Mouse (Mus musculus): ENCODE data around the gene Wfdc15b. TPM values are rescaled to one million over a fixed set of nuclear protein-coding genes. Genes with fewer than 3 reads are reported as not detected.
"Not testable (repeated sequence)": the region's sequence is repeated elsewhere in the genome, so short reads cannot be mapped to it uniquely, and the experiment has no call there.

Wfdc15b gene
- not detected in 2 replicates for total RNA-seq (2014; rRNA removed)
- not detected in 2 replicates for polyA plus RNA-seq (2015; fragmentation: Nextera tagmentation; extraction: Ambion mirVana)

DNA sequence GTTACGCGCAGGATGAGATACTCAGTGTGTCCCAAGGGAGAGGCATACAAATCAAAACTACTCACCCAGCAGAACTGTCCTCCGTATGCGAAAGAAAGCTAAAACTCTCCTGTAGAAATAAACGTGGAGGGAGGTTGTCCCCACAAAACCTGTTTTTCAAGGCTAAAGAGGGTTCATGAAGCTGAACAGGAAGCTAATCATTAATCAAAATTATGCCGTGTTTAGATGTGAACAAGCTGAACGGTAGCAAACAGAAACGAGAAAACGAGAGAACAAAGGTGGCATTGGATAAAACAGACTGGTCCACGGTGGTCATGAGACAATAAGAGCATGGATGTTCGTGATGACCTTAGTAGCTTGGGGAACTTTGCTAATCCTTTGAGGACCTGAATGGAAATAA is at the start of gene Wfdc15b:
Wfdc15b (minus strand) TSS at position 139 of the 400 bp plus-strand sequence.
- no peak within 1 kb of the TSS for H3K9ac ChIP-seq (replicated peaks; ENCODE audit: low read length, poor library complexity, severe bottlenecking)
- DNase-seq (ENCODE audit: low spot score): no peak
- H3K4me1 ChIP-seq (ENCODE audit: insufficient read depth, low read length): no peaks in the 10 kb centered on the region
- TF ChIP-seq CTCF (IDR thresholded peaks at IDR 0.05): no peak
- no peaks in the 10 kb centered on the region for H3K9me3 ChIP-seq (ENCODE audit: low read length)
- H3K27me3 ChIP-seq (ENCODE audit: insufficient read depth, low read length): no peaks in the 10 kb centered on the region
- no peak for ATAC-seq (ENCODE audit: low FRiP score)
- no peak within 1 kb of the TSS for H3K4me2 ChIP-seq (ENCODE audit: low read depth, low read length, poor library complexity, severe bottlenecking)
- H3K27ac ChIP-seq (ENCODE audit: low read depth, low read length): no peak within 1 kb of the TSS
- WGBS: 86% methylated on average over 11 of the region's 11 CpGs
- H3K36me3 ChIP-seq (ENCODE audit: insufficient read depth, low read length): no peaks in the 10 kb centered on the region
- no peak within 1 kb of the TSS for H3K4me3 ChIP-seq (ENCODE audit: low read depth, low read length)

- DNase-seq (ENCODE audit: low spot score); H3K36me3 ChIP-seq (ENCODE audit: insufficient read depth, low read length); H3K27ac ChIP-seq (ENCODE audit: low read depth, low read length); H3K9ac ChIP-seq (replicated peaks; ENCODE audit: low read length, poor library complexity, severe bottlenecking); H3K4me1 ChIP-seq (ENCODE audit: insufficient read depth, low read length); H3K4me3 ChIP-seq (ENCODE audit: low read depth, low read length); H3K27me3 ChIP-seq (ENCODE audit: insufficient read depth, low read length); H3K9me3 ChIP-seq (ENCODE audit: low read length); H3K4me2 ChIP-seq (ENCODE audit: low read depth, low read length, poor library complexity, severe bottlenecking); ATAC-seq (ENCODE audit: low FRiP score): not testable (repeated sequence)
- WGBS: 93% methylated on average over 1 of the region's 1 CpGs
Observed at GRCm38 (mm10) chr2:164256540-164256939, 35.1 kb upstream of the Wfdc15b start, which contains the start of gene Svs3b. Gene Svs3b, minus strand, starts transcription at chr2:164256640.

- Histone ChIP-seq H3K4me2 (ENCODE audit: low read depth, low read length, poor library complexity, severe bottlenecking) (no peak within 1 kb of the TSS), H3K36me3 (ENCODE audit: insufficient read depth, low read length) (no peaks in the 10 kb centered on the region), H3K9me3 (ENCODE audit: low read length) (no peaks in the 10 kb centered on the region), H3K27ac (ENCODE audit: low read depth, low read length) (no peak within 1 kb of the TSS), H3K27me3 (ENCODE audit: insufficient read depth, low read length) (no peaks in the 10 kb centered on the region), H3K4me1 (ENCODE audit: insufficient read depth, low read length) (no peaks in the 10 kb centered on the region), H3K9ac (replicated peaks; ENCODE audit: low read length, poor library complexity, severe bottlenecking) (no peak within 1 kb of the TSS), H3K4me3 (ENCODE audit: low read depth, low read length) (no peak within 1 kb of the TSS)
- ATAC-seq (ENCODE audit: low FRiP score) (no peak), DNase-seq (ENCODE audit: low spot score) (no peak)
- WGBS: 82% methylated on average over 3 of the region's 3 CpGs
- TF ChIP-seq CTCF (IDR thresholded peaks at IDR 0.05): no peak
Observed at GRCm38 (mm10) chr2:164238366-164238765, 16.9 kb upstream of the Wfdc15b start, which contains the start of gene Svs2. Gene Svs2, minus strand, starts transcription at chr2:164238466.

DNA sequence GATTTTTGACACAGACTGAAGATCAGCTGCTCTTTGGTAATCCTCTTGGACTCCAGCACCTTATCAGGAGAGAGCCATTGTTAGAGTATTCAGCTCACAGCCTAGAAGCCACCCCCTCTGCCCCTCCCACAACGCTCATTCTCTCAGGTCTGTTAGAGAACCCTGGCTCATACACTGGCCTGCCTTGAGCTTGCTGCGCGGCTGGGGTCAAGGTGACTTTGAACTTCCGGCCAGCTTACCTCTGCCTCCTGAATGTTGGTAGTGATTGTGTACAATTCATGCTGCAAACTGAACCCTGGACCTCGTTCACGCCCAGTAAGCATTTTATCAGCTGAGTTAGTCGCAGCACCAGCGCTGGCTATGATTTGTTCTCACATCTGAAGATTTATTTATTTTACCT is 11.2 kb upstream of the Wfdc15b start:
- H3K9me3 ChIP-seq (ENCODE audit: low read length): no peaks in the 10 kb centered on the region
- no peak overlapping the region for H3K4me3 ChIP-seq (ENCODE audit: low read depth, low read length)
- no peak overlapping the region for H3K27ac ChIP-seq (ENCODE audit: low read depth, low read length)
- 90% methylated on average over 8 of the region's 8 CpGs for WGBS
- H3K36me3 ChIP-seq (ENCODE audit: insufficient read depth, low read length): no peaks in the 10 kb centered on the region
- no peak overlapping the region for H3K4me2 ChIP-seq (ENCODE audit: low read depth, low read length, poor library complexity, severe bottlenecking)
- no peaks in the 10 kb centered on the region for H3K4me1 ChIP-seq (ENCODE audit: insufficient read depth, low read length)
- DNase-seq (ENCODE audit: low spot score) (no peak), ATAC-seq (ENCODE audit: low FRiP score) (no peak)
- no peak overlapping the region for H3K9ac ChIP-seq (replicated peaks; ENCODE audit: low read length, poor library complexity, severe bottlenecking)
- TF ChIP-seq CTCF (IDR thresholded peaks at IDR 0.05): no peak
- no peaks in the 10 kb centered on the region for H3K27me3 ChIP-seq (ENCODE audit: insufficient read depth, low read length)

GRCm38 (mm10) chr2:164228361-164229070 is 7.1 kb upstream of the Wfdc15b start:
- TF ChIP-seq CTCF (IDR thresholded peaks at IDR 0.05): no peak
- WGBS: 86% methylated on average over 8 of the region's 8 CpGs
- no peaks in the 10 kb centered on the region for H3K9me3 ChIP-seq (ENCODE audit: low read length)
- H3K9ac ChIP-seq (replicated peaks; ENCODE audit: low read length, poor library complexity, severe bottlenecking): no peak overlapping the region
- no peak overlapping the region for H3K4me3 ChIP-seq (ENCODE audit: low read depth, low read length)
- ATAC-seq (ENCODE audit: low FRiP score): no peak
- no peak for DNase-seq (ENCODE audit: low spot score)
- no peak overlapping the region for H3K4me2 ChIP-seq (ENCODE audit: low read depth, low read length, poor library complexity, severe bottlenecking)
- H3K27me3 ChIP-seq (ENCODE audit: insufficient read depth, low read length): no peaks in the 10 kb centered on the region
- no peak overlapping the region for H3K27ac ChIP-seq (ENCODE audit: low read depth, low read length)
- no peaks in the 10 kb centered on the region for H3K36me3 ChIP-seq (ENCODE audit: insufficient read depth, low read length)
- H3K4me1 ChIP-seq (ENCODE audit: insufficient read depth, low read length): no peaks in the 10 kb centered on the region

DNA sequence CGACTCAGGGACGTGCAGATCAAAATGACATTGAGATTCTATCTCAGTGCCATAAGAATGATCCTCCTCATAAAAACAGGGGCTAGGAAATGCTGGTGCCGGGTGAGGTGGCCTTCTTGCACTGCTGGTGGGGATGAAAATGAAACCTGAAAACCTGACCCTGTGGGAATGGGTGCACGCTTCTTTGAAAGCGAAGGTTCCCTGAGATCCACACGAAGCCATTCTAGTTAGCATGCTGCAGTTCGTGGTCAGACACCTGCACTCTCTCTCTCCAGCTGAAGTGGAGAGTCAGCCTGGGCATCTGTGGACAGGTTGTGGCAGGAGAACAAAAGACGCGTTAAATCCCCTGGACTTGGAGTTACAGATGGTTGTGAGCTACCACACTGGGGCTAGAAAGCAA is 2.2 kb downstream of the Wfdc15b start:
- no peak for TF ChIP-seq CTCF (IDR thresholded peaks at IDR 0.05)
- ATAC-seq (ENCODE audit: low FRiP score) (no peak), DNase-seq (ENCODE audit: low spot score) (no peak)
- Histone ChIP-seq H3K27ac (ENCODE audit: low read depth, low read length) (no peak overlapping the region), H3K9me3 (ENCODE audit: low read length) (no peaks in the 10 kb centered on the region), H3K4me2 (ENCODE audit: low read depth, low read length, poor library complexity, severe bottlenecking) (no peak overlapping the region), H3K4me3 (ENCODE audit: low read depth, low read length) (no peak overlapping the region), H3K4me1 (ENCODE audit: insufficient read depth, low read length) (no peaks in the 10 kb centered on the region), H3K27me3 (ENCODE audit: insufficient read depth, low read length) (no peaks in the 10 kb centered on the region), H3K36me3 (ENCODE audit: insufficient read depth, low read length) (no peaks in the 10 kb centered on the region), H3K9ac (replicated peaks; ENCODE audit: low read length, poor library complexity, severe bottlenecking) (no peak overlapping the region)
- 85% methylated on average over 9 of the region's 9 CpGs for WGBS

Measured in midbrain, postnatal 0 days (tissue).